Mouse (Mus musculus) cerebellum, adult (tissue): ENCODE data around the gene Cngb1.
A peak's percentile ranks its signal among the peaks of the same experiment; 100 is the strongest.

ENCODE experiments used
- ATAC-seq: cut with Nextera tagmentation; 2 replicates; pipeline ENCODE4 v1.9.2; 2017; ENCODE audit warnings: mild to moderate bottlenecking, moderate library complexity, mixed read lengths; ENCODE audit not compliant: insufficient number of reproducible peaks, low FRiP score, low TSS enrichment

Gene Cngb1

DNA sequence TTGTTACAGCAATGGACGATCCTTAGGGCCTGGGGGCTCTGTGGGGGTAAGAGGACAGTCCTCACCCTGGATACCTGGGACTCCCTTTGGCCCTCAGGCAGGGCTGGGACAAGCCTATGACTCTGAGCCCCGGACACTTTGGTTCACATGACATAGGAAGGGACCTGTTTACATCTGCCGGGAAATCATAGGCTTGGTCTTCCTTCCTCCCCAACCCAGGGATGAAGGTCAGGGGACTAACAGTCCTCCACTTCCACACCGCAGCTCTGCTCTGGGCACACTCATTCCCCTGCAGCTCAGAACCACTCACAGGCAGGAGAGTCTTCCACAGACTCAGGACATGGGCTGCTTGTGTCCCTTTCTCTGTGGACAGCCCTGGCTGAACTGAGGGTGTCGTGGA is 20.4 kb upstream of the Cngb1 start:
- ATAC-seq, result no peak

DNA sequence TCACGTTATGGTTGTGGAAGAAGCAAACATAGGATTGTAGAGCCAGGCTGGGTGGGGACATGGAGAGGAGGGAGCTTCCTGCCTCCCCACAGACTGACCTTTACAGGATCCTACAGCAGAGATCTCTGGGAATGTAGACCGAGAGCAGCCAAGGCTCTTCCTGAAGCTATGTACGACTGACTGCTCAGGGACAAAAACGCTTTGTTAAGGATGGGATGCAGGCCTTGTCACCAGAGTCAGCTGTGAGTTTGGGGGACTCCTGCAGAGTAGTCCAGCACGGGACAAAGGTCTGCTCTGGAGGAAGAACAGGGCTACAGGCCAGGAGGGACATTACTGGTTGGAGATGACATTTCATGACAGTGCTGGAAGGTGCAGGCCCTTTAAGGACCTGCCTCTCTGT is 18.3 kb upstream of the Cngb1 start:
- no peak for ATAC-seq

- ATAC-seq, result no peak
Measured at GRCm38 (mm10) chr8:95323201-95323600, 16.8 kb upstream of the Cngb1 start.

DNA sequence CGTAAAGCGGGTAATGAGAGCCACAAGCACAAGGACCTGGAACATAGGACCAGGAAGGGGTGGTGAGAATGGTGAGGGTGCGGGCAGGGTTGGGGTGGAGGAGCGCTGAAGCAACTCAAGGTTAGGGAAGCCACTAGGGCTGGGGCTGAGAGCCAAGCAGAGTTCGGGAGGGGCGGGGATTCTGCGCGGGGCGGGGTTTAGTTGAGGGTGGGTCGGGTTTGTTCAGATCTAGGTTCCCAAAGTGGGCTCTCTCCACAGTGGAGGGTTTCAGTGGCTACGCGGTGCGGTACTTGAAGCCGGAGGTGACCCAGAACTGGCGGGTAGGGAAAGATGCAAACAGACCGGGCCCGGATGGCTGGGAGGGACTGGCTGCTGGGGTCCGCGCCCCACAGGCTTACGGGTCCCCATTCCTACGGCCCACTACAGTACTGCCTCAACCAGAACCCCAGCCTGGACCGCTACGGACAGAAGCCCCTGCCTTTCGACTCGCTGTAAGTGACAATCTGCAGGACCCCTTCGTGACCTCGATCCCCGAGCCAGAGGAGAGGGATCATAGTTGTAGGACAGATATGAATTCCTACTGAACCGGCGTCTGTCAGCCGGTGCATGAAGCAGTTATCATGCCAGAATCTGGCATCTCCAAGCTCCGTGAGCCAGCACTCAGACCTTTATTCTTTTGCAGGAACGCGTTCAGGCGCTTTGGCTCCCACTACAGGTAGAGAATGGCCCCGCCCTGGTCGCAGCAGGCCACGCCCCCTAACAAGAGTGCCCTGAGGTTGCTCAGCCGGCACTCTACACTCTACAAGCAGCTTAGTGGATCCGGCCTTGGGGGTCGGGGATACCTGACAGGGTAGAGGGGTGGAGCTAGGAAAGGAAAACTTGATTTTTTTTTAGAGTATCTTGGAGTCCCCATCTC is 14.1 kb upstream of the Cngb1 start:
- peak; percentile 72 for ATAC-seq

- no peak for ATAC-seq
Measured at GRCm38 (mm10) chr8:95315350-95315749, 9.0 kb upstream of the Cngb1 start.

DNA sequence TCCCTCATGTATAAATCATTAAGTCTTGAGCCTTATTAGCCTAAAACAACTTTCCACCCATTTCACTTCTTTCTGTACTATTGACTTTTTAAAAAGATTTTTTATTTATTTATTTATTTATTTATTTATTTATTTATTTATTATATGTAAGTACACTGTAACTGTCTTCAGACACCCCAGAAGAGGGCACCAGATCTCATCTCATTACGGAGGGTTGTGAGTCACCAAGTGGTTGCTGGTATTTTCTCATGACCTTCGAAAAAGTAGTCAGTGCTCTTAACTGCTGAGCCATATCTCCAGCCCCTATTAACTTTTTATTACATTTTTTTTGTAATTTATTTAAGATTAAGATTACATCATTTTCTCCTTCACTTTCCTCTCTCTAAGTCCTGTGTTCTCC is 8.3 kb upstream of the Cngb1 start:
- ATAC-seq, result no peak

GRCm38 (mm10) chr8:95313857-95314256 is 7.5 kb upstream of the Cngb1 start:
- ATAC-seq, result no peak

GRCm38 (mm10) chr8:95312836-95313235 is 6.5 kb upstream of the Cngb1 start:
- ATAC-seq, result no peak

DNA sequence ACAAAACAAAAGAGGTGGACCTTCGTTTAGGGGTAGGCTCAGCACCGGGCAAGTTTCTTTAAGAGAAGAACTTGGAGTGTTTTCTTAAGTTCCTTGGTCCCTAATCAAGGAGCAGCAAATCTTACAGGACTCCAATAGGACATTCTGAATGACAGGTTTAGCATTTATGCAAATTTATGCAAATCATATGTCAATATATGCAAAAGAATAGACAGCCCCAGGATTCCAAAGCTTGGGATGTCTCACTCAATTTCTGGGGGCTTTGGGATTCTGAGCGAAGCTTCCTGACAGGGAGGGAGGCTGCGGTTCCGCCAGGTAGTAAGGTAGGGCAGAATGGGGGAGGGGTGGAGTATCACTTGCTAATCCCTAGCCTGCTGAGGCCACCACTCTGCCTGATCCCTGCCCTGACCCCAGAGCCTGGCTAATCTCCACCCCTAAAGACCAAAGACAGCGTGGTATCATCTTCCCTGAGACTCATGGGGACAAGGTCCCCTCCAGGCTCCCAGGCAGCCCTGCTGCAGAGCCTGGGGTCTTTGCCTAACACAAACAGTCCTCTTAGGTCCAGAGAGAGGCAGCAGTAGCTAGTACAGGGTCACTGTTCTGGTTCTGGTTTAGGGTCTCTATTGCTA is 4.1 kb upstream of the Cngb1 start, which contains the start of gene Tepp:
TSS of gene Tepp (plus strand) at position 225 of the 629 bp plus-strand sequence.
- no peak for ATAC-seq

DNA sequence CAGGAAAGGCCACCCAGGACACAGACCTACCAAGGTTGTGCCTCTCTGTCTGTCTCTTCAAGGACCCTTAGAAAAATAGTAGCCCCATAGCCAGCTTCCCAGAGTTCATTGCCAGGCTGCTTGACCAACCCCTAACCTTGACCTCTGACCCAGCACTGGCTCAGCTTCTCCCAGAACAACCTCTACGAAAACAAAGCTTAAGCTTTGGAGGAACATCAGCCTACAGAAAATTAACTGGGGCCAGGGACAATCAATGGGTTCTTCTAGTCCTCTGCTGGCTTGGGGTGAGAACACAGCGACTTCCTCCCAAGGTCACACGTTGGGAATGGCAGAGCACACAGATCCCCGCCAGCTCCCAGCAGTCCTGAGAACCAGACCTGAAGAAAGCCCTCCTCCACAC is 859 bp downstream of the Cngb1 start:
- no peak for ATAC-seq

DNA sequence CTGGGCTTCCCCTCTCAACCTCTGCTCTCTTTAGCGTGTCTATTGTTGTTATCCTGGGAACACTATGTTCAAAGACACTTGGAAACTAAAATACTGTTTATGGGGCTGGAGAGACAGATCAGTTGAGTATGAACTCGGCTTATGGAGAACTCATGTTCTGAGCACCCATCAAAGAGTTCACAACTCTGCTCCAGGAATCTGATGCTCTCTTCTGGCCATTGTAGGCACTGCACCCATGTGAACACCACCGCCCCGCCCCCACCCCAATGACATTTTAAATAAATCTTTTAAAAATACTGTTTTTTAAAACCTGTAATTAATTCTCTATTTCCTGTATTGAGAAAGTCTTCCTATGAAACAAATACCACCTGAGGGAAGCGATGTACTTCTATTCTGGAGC is 4.0 kb downstream of the Cngb1 start:
- no peak for ATAC-seq

GRCm38 (mm10) chr8:95293891-95294290 is 12.5 kb downstream of the Cngb1 start:
- no peak for ATAC-seq

- no peak for ATAC-seq
Measured at GRCm38 (mm10) chr8:95293172-95293571, 13.2 kb downstream of the Cngb1 start.

DNA sequence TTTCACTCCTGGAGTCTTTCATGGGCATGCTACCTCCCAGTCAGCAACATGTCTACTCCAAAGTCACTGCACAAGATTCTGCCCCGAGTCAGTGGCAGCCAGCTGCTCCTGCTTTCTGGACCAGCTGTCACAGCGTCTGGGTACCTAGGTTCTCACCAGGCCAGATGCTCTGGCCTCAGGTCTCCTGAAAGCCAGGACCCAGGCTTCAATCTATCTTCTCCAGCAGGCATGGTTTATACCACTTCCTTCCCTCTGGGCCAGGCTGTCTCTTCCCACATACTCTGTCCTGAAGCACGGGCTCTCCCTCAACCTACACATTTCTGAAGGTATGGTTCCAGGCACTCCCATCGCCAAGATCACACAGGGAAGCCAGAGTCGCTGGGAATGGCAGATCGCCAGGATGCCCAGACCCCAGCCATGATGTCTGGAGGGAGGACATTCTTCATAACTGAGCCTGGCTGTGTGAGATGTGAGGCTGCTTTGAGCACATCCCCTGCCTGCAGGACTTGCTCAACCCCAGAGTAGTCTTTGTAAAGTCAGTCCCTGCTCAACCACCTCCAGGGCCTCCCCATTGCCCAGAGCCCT is 17.2 kb downstream of the Cngb1 start:
- no peak for ATAC-seq

GRCm38 (mm10) chr8:95281493-95281892 is 24.9 kb downstream of the Cngb1 start:
- ATAC-seq, result no peak

DNA sequence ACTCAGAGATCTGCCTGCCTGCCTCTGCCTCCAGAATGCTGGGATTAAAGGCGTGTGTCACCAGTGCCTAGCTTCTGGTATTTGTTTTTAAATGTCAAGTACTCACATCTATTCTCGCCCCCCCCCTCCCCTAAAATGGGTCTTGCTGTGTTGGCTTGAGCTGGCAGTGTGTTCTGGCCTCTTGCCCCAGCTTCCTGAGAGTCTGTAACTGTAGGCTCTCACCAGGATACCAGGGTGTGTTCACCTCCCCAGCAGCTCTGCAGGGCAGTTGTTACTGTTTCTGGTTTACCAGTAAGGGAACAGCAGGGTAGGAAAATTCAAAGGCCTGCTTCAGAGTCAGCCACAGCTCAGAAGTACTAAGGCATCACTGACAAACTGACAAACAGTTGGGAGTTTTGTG is 33.5 kb downstream of the Cngb1 start:
- ATAC-seq, result no peak

GRCm38 (mm10) chr8:95271841-95272240 is 34.5 kb downstream of the Cngb1 start:
- ATAC-seq, result no peak

GRCm38 (mm10) chr8:95270501-95270900 is 35.9 kb downstream of the Cngb1 start:
- ATAC-seq, result no peak

DNA sequence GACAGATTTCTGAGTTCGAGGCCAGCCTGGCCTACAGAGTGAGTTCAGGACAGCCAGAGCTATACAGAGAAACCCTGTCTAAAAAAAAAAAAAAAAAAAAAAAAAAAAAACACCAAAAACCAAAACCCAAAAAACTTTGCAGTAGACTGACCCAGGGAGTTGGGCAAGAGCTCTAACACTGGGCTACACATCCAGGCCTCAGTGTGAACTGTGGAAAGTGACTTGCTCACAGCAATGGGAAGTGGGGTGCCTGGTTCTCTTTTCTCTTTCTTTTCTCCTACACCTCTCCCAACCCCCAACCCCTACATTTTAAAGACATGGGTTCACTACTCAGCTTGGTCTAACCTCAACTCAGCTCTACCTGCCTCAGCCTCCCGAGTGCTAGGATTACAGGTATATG is 44.2 kb downstream of the Cngb1 start:
- ATAC-seq, result no peak

- ATAC-seq, result no peak
Measured at GRCm38 (mm10) chr8:95255611-95256010, 50.8 kb downstream of the Cngb1 start.
